Mouse (Mus musculus): ENCODE results near the gene Galnt18. TPM values are rescaled to one million over a fixed set of nuclear protein-coding genes. Genes with fewer than 3 reads are reported as not detected.

Galnt18 gene
- polyA plus RNA-seq, 1 experiment from 2014 or later, result 20.5 TPM

DNA sequence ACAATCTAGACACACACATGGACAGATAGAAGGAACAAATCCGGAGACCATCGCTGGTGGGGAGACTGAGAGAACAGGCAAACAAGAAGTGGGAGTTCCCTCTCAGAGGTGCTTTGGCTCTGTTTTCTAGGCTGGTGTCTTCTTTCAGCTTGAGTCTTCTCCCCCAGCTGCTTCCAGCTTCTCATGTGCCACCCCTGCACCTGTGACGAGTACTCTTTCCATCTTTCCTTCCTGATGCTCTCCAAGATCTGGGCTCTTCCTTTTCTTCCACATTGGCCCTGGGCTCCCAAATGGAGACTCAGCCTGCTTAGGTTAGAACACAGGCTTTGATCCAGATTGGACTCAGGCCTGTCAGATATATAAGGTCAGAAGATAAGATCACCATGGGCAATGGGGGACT, 12.4 kb upstream of the Galnt18 start:
- no peak for DNase-seq (ENCODE audit: low spot score)
- Histone ChIP-seq H3K4me1 (replicated peaks; ENCODE audit: control insufficient read depth, insufficient read depth) (no peaks in the 10 kb centered on the region), H3K27me3 (ENCODE audit: control insufficient read depth, insufficient read depth, low read length) (no peaks in the 10 kb centered on the region), H3K36me3 (ENCODE audit: control insufficient read depth, insufficient read depth, low read length) (no peaks in the 10 kb centered on the region), H3K9me3 (ENCODE audit: control insufficient read depth, low read length) (no peaks in the 10 kb centered on the region), H3K4me3 (ENCODE audit: low read depth, low read length) (no peak overlapping the region), H3K9ac (ENCODE audit: low read length) (no peak overlapping the region), H3K4me2 (replicated peaks; ENCODE audit: low read depth) (no peak overlapping the region), H3K27ac (replicated peaks) (no peak overlapping the region)
- no peak for TF ChIP-seq CTCF (IDR thresholded peaks at IDR 0.05; ENCODE audit: low read depth)
- TF ChIP-seq EP300 (optimal IDR thresholded peaks at IDR 0.05), result no peak
- no peak for ATAC-seq (ENCODE audit: low FRiP score, low TSS enrichment)
- WGBS, result 85% methylated on average over 3 of the region's 3 CpGs

DNA sequence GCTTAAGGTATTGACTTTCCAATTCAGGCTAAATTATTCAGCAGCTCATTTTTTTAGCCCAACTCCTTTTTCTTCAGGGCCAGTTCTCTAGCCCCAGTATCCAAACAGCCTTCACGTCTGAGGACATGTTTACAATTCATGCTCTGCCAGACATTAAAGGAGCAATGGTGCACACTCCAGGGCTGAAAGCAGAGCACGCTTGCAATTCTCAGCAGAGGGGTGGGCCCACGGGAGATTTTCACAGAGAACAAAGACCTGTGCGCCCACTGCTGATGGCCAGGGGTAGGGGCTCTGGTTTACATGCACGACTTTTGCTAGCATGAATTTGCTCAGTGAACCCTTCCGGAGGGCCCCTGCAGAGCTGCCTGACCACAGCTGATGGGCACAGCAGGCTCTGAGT, 11.6 kb upstream of the Galnt18 start:
- Histone ChIP-seq H3K9me3 (ENCODE audit: control insufficient read depth, low read length) (no peaks in the 10 kb centered on the region), H3K4me3 (ENCODE audit: low read depth, low read length) (no peak overlapping the region), H3K4me1 (replicated peaks; ENCODE audit: control insufficient read depth, insufficient read depth) (no peaks in the 10 kb centered on the region), H3K27ac (replicated peaks) (no peak overlapping the region), H3K27me3 (ENCODE audit: control insufficient read depth, insufficient read depth, low read length) (no peaks in the 10 kb centered on the region), H3K9ac (ENCODE audit: low read length) (no peak overlapping the region), H3K36me3 (ENCODE audit: control insufficient read depth, insufficient read depth, low read length) (no peaks in the 10 kb centered on the region), H3K4me2 (replicated peaks; ENCODE audit: low read depth) (no peak overlapping the region)
- no peak for ATAC-seq (ENCODE audit: low FRiP score, low TSS enrichment)
- TF ChIP-seq CTCF (IDR thresholded peaks at IDR 0.05; ENCODE audit: low read depth) (no peak), EP300 (optimal IDR thresholded peaks at IDR 0.05) (no peak)
- 30% methylated on average over 6 of the region's 6 CpGs for WGBS
- no peak for DNase-seq (ENCODE audit: low spot score)

DNA sequence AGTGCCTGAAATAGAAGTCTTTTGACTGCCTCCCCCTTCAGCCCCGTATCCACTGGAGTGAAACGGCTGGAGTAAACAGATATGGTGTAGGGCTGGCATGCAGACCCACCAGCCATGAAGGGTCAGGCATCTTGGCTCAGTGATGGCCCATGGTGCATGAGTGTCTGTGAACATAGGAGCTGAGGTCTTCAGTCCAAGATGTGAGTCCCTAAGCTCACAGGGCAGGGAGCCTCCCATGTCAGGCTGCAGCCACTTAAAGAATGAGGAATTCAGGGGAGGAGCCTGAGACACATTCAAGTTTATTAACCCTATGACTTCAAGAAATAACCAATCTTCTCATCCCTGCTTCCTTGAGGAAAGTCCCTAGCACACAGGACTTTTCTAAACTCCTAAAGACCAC, 8.1 kb upstream of the Galnt18 start:
- WGBS, result 40% methylated on average over 2 of the region's 2 CpGs
- Histone ChIP-seq H3K4me2 (replicated peaks; ENCODE audit: low read depth) (no peak overlapping the region), H3K27me3 (ENCODE audit: control insufficient read depth, insufficient read depth, low read length) (no peaks in the 10 kb centered on the region), H3K4me1 (replicated peaks; ENCODE audit: control insufficient read depth, insufficient read depth) (no peaks in the 10 kb centered on the region), H3K9me3 (ENCODE audit: control insufficient read depth, low read length) (no peaks in the 10 kb centered on the region), H3K36me3 (ENCODE audit: control insufficient read depth, insufficient read depth, low read length) (no peaks in the 10 kb centered on the region), H3K9ac (ENCODE audit: low read length) (no peak overlapping the region), H3K27ac (replicated peaks) (no peak overlapping the region), H3K4me3 (ENCODE audit: low read depth, low read length) (no peak overlapping the region)
- TF ChIP-seq EP300 (optimal IDR thresholded peaks at IDR 0.05) (no peak), CTCF (IDR thresholded peaks at IDR 0.05; ENCODE audit: low read depth) (no peak)
- ATAC-seq (ENCODE audit: low FRiP score, low TSS enrichment) (no peak), DNase-seq (ENCODE audit: low spot score) (no peak)

- DNase-seq (ENCODE audit: low spot score), result no peak
- TF ChIP-seq CTCF (IDR thresholded peaks at IDR 0.05; ENCODE audit: low read depth) (no peak), EP300 (optimal IDR thresholded peaks at IDR 0.05) (no peak)
- WGBS, result 87% methylated on average over 8 of the region's 8 CpGs
- no peak for ATAC-seq (ENCODE audit: low FRiP score, low TSS enrichment)
- Histone ChIP-seq H3K27ac (replicated peaks) (no peak overlapping the region), H3K9me3 (ENCODE audit: control insufficient read depth, low read length) (no peaks in the 10 kb centered on the region), H3K36me3 (ENCODE audit: control insufficient read depth, insufficient read depth, low read length) (no peaks in the 10 kb centered on the region), H3K4me2 (replicated peaks; ENCODE audit: low read depth) (no peak overlapping the region), H3K4me1 (replicated peaks; ENCODE audit: control insufficient read depth, insufficient read depth) (no peaks in the 10 kb centered on the region), H3K27me3 (ENCODE audit: control insufficient read depth, insufficient read depth, low read length) (no peaks in the 10 kb centered on the region), H3K9ac (ENCODE audit: low read length) (no peak overlapping the region), H3K4me3 (ENCODE audit: low read depth, low read length) (no peak overlapping the region)
Observed at GRCm38 (mm10) chr7:111785478-111785877, 5.7 kb upstream of the Galnt18 start.

DNA sequence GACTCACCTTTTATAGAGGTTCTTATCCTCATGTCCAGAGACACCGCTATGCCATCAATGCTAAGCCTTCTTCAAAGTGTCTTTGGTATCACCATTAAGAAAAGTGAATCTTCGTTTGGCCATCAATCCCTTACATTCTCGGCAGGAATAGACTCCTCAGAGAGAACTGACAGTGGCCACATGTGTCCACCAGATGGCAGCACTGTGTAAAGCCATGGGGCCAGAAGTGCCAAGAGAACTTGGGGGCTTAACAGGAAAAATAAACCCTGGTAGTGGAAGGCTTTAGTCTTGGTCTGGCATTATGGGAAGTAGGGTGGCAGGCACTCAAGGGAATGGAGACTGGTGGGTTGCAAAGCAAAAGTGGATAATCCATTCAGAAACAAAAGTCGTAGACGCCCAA, 2.3 kb upstream of the Galnt18 start:
- 51% methylated on average over 5 of the region's 5 CpGs for WGBS
- Histone ChIP-seq H3K9ac (ENCODE audit: low read length) (no peak overlapping the region), H3K27ac (replicated peaks) (no peak overlapping the region), H3K4me2 (replicated peaks; ENCODE audit: low read depth) (no peak overlapping the region), H3K36me3 (ENCODE audit: control insufficient read depth, insufficient read depth, low read length) (no peaks in the 10 kb centered on the region), H3K4me1 (replicated peaks; ENCODE audit: control insufficient read depth, insufficient read depth) (no peaks in the 10 kb centered on the region), H3K9me3 (ENCODE audit: control insufficient read depth, low read length) (no peaks in the 10 kb centered on the region), H3K27me3 (ENCODE audit: control insufficient read depth, insufficient read depth, low read length) (no peaks in the 10 kb centered on the region), H3K4me3 (ENCODE audit: low read depth, low read length) (no peak overlapping the region)
- ATAC-seq (ENCODE audit: low FRiP score, low TSS enrichment), result no peak
- no peak for TF ChIP-seq EP300 (optimal IDR thresholded peaks at IDR 0.05)
- TF ChIP-seq CTCF (IDR thresholded peaks at IDR 0.05; ENCODE audit: low read depth), result peak; percentile 96
- peak; percentile 70 for DNase-seq (ENCODE audit: low spot score)

GRCm38 (mm10) chr7:111781316-111781715, 1.5 kb upstream of the Galnt18 start:
- Histone ChIP-seq H3K4me3 (ENCODE audit: low read depth, low read length) (no peak overlapping the region), H3K27ac (replicated peaks) (no peak overlapping the region; the same call in 1 of the 2 replicates), H3K9ac (ENCODE audit: low read length) (no peak overlapping the region), H3K27me3 (ENCODE audit: control insufficient read depth, insufficient read depth, low read length) (no peaks in the 10 kb centered on the region), H3K9me3 (ENCODE audit: control insufficient read depth, low read length) (no peaks in the 10 kb centered on the region), H3K36me3 (ENCODE audit: control insufficient read depth, insufficient read depth, low read length) (no peaks in the 10 kb centered on the region), H3K4me1 (replicated peaks; ENCODE audit: control insufficient read depth, insufficient read depth) (no peaks in the 10 kb centered on the region), H3K4me2 (replicated peaks; ENCODE audit: low read depth) (no peak overlapping the region)
- DNase-seq (ENCODE audit: low spot score), result no peak
- WGBS, result 83% methylated on average over 6 of the region's 6 CpGs
- TF ChIP-seq CTCF (IDR thresholded peaks at IDR 0.05; ENCODE audit: low read depth) (no peak), EP300 (optimal IDR thresholded peaks at IDR 0.05) (no peak)
- no peak for ATAC-seq (ENCODE audit: low FRiP score, low TSS enrichment)
